Mouse (Mus musculus) kidney, postnatal 36 days (tissue): ENCODE measurements around the gene Arhgap10.
A peak's percentile ranks its signal among the peaks of the same experiment; 100 is the strongest.
"Not testable (repeated sequence)": the region's sequence is repeated elsewhere in the genome, so short reads cannot be mapped to it uniquely, and the experiment has no call there.

Experiments
- DNase-seq, 2 experiments: peaks; one replicate each; pipeline ENCODE4 v3.0.0; 2021 to 2022; ENCODE audit warnings: mixed read lengths in 2 of 2

The Arhgap10 gene

DNA sequence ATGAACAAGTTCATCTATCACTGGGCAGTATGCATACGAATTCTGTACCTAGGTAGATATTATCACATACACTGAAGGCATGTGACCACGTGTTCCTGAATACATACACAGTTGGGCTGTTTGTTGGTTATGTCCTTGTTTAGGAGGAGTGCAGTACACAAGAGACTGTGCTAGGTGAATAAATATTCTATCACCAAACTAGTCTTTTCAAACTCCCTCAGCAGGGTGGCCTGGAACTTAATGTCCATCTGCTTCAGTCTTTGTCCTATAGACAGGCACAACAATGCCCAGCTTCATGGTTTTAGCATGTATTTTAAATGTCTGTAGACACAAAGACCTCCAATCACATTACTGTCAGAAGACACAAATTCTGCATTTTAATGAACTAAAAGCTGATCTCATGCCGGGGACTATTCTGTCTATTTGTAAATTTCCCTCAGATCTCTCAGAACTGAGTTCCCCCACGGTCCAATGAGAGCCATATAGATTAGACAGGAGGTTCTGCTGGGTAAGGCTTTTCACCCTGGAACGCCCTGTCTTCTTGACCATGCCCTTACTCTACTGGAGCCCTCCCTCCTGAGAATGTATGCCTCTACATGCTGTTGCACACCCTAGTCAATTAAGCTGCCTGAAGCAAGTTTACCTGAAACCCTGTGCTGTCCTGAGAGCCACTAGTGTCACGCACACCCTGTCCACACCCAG, 177.6 kb downstream of the Arhgap10 start:
- no peak for DNase-seq

DNA sequence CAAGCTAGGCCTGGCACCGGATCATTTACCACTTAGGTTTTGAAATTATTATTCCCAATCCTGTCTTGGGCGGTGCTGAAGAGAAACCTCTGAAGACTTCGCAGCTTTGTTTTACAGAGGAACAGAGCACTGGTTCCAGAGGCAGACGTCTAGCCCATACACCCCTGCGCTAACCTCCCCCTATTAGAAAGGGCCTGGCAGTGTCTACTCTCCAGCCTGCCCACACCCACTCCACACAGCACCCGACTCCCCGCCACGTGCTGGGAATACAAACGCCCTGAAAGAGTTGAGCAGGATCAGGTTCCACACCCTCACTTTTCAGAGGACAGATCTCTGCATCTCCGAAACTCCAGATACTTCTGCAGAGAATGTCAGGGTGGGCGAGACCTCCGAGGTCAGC, 180.5 kb downstream of the Arhgap10 start:
- no peak for DNase-seq

DNA sequence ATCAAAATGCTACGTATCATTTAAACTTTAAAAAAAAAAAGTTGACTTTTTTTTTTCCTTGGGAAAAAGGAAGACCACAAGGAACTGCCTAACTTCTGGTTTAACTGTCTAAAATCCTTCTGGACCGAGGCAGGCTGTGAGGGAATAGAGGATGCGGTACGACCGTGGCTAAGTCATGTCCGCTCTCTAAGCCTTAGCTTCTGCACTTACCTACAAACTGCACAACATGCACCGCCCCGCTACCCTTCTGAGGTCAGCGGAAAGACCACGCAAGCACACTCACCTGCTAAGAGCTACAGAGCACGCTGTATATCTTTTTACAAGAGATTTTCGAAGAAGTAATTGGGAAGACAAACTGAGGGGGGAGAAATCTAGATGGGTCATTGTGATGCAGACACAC, 186.6 kb downstream of the Arhgap10 start:
- DNase-seq: no peak

DNA sequence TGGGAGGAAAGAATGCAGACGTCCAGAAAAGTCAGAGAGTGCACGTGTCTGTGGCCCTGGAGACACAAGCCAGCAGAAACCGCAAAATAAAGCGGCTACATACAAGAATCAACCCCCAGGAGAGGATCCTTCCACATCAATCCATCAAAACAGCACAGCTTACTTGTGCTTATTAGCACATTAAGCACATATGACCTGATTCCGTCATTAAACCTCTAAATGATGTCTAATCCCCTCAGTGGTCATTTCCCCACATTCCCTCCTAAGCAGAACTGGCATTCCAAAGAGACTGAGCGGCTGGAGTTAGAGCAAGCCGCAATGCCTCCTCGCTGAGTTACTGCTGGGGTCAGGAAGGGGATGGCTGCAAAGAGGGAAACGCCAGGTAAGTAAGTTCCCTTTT, 187.4 kb downstream of the Arhgap10 start:
- DNase-seq: no peak

DNA sequence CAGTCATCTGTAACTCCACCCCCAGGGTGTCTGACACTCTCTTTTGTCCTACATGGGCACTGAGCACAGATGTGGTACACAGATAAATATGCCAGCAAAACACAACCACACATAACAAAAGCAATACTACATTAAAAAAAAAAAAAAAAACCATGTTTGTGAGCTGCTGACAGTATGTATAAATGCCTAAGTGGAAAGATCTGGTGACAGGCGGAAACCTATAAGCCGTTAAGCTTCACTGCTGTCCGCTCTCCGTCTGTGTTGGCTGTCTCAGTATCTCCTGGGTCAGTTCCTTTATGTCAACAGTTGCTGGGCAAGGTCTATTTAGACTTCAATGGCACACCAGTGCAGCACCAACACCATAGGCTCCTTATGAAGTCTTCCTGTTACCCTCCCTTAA, 188.0 kb downstream of the Arhgap10 start:
- DNase-seq: no peak

DNA sequence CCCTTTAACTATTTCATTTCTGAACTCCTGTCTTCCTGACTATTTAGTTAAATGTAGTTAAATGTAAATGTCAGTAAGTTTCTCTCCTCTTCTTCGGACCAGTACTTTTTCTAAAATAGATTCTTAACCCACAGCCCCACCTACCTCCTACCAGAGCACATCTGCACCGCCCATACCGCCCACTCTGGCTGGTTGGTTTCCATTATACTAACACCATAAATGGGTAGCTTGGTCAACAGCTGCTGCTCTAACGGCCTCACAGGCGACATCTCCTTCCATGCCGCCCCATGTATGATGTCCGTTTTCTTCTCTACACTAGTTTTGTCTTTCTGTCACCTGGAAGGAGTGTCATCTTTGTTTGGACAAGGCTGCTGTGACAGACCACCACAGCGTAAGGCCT, 189.3 kb downstream of the Arhgap10 start:
- no peak for DNase-seq

DNA sequence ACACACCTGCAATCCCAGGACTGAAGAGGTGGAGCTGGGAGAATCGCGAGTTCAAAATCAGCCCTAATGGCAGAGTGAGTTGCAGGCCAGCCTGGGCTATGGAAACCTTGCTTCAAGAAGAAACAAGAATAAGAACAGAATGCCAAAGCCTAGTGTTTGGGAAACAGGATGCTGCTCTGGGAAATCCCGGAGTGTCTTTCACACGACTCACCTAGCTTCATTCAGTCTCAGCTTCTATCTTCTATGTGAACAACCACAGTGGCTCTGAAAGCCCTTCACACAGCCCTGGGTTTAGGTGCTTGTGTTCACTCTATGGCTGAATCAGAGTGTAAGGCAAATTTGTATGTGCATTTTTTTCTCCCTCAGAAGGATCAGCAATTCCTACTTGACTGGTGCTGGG, 190.4 kb downstream of the Arhgap10 start:
- no peak for DNase-seq

DNA sequence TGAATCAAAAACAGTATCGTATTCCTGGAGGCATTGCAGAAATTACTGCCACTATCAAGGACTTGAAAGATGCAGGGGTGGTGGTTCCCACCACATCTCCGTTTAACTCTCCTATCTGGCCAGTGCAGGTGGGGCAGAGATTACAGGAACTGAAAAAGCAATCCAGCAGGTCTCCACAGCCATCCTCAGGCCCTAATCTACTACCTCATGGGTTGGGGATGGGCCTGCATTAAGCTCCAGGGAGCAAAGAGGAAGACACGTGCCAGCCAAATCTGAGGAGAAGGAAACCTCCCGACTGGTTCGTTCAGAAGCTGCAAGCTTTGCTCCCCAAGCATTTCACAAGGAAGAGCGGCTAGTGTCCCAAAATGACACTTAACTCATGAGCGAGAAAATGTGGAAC, 195.0 kb downstream of the Arhgap10 start:
- not testable (repeated sequence) for DNase-seq

DNA sequence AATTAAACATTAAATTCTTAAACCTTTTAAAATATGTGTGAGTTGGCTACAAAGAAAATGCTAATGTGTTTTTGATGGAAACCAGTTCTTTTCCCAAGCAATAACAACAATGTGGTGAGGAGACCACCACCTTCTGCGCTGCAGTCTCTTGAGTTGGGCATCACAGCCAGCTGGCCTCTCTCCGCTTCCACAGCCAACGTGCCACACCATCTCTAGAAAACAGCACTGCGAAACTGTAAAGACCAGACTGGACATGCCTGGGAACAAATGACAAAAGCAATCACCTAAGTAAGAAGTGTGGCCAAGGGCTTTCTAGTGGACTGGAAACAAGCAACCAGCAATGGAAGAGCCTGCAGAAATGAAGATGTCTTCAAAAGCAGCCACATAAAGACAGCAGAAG, 195.9 kb downstream of the Arhgap10 start:
- DNase-seq: no peak

DNA sequence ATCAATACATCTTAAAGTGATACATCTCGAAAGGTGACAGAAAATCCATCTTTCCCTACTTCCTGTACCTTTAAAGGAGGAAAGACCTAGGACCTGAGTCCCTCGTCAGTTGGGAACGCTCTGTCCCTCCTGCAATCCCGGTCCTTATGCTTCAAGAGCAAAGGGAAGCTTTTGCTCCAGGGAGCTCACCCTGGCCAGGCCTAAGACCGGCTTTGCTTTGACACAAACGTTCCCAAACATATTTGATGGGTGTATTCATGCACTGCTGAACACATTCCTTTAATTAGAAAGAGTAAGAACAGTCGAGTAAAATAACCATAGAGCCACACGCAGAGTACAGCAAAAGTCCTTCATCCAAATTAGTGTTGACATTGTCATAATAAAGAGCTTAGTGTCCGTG, 199.2 kb downstream of the Arhgap10 start:
- no peak for DNase-seq

DNA sequence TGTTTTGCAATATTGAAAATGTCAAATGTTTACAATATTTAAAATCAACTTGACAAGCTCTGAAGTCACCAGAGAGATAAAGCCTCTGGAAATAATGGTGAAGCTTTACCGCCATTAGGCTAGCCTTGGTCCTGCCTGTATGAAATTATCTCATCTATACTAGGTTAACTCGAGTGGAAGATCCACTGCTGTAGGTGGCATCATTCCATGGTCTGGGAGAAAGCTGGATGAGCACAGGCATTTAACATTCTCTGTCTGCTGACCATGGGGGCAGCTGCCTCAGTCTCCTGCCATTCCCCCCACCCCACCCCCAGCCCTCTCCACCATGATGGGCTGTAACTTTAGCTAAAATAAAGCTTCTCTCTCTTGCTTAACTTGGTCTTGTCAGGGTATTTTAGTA, 200.0 kb downstream of the Arhgap10 start:
- no peak for DNase-seq

DNA sequence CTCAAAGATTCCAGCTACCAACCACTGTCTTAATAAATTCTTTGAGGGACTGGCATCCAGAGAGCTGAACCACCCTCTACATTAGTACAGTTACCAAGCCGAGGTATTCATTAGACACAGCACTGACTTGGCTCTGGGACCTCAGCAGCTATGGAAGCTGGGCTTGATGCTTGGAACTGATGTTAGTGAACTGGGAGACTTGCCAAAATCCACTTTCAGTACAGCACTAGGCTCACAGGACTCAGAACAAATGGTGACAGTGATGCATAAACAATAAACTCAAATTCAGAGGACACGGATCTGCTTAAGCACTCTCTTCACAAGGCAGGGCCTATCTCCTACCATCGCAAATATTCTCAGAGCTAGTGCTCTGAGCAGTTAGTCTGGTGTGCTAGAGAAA, 204.8 kb downstream of the Arhgap10 start:
- peak in 1 of 2 experiments; percentile 37 for DNase-seq

DNA sequence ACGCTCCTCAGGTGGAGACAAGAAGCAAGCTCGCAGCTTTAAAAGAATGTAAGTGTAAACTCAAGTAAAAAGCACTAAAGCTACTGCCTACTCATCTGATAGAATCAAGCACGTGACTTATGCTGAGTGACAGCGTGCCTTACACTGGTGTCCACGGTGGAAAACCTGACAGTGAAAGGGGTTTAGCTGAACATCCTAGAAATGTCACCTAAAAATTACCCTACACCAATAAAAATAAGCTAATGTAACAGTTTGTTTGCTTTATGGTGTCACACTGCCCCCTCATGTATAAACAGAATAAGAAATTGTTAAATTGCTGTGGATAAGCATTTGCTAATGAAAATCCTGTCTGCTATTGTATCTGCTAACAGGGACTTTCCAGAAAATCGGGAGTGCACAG, 206.0 kb downstream of the Arhgap10 start:
- no peak for DNase-seq

DNA sequence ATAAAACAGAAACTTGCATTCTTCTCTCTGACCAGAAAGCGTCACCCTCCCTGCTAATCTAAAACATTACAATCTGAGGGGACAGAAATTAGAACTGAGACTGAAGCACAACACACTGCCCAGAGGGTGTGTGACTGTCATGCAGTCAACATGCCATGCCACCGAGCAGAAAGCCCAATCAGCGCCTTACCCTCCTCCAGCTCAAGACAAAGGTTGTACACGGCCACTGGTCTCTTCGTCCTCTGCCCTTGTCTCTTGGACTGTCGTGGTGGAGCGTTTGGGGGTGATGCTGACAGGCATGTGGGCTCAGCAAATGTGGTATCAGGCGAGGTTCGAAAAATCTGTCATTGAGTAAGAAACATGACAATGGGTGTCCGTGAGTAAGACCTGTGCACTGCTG, 207.2 kb downstream of the Arhgap10 start:
- no peak for DNase-seq

DNA sequence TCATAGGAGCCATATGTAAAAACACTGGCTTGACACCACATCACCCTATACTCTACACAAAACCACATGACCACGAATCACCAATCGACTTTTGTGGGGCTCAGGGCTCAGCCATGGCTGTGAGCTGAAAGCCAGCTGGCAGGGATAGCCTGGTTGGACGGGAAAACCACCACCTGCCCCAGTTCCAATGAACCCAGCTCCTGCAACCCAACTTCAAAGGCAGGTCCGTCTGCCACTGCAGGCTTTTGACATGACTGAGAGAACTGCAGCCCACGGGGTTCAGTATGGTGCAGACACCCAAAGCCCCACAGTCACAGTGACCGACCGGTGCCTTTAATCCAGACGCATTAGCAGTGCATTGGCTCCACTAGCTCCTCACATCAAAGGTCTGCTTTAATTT, 207.7 kb downstream of the Arhgap10 start:
- DNase-seq: no peak

DNA sequence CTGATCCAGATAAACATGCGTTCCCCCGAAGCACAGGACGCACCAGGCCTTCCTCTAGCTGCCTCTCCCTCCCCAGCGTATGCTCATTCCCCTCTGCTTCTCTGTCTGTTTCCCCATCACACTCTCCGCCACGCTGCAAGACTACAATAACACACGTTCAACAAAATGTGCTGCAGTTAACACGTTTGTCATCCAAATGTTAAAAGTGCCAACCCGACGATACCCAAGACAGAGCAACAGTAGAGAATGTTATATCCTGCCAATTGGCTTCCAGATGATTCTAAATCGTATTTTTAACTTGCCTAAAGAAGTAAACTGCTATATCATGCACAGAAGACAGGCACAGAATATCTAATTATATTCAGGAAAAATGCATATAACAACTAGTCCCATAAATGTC, 223.2 kb downstream of the Arhgap10 start:
- no peak for DNase-seq

DNA sequence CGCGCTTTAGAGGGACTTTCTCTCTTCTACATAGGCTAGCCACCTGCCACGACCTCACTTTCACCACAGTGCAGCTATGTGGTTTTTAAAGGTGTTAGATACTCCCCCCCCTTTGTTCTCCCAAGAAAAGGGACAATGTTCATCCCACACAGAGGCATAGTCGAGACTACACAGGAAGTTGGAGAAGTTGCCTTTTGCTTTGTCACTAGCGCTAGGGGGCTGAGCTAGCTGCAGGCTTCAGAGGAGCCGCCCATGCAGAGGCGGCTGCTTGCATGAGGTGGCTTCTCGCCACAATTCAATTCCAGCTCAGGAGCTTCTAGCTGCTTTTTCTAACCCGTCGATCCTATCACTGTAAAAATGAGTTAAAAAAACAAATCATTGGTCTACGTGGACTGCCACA, 225.1 kb downstream of the Arhgap10 start:
- no peak for DNase-seq

DNA sequence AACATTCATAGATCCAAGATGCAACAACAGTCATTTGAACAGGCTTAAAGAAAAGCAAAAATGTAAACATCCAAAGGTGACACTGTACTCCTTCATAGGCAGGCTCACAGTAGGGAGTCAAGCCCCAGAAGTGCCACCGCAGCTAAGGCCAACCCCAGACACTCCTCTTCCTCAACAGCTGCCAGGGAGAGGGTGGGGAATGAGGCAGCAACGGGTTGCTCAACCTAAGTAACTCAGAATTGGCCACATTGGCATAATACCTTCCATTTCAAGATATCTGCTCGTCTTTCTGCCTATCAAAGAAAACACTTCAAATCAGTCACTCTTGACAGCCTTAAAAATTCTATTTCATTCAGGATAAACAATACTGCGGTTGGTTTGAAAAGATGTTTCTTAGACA, 225.6 kb downstream of the Arhgap10 start:
- DNase-seq: no peak

DNA sequence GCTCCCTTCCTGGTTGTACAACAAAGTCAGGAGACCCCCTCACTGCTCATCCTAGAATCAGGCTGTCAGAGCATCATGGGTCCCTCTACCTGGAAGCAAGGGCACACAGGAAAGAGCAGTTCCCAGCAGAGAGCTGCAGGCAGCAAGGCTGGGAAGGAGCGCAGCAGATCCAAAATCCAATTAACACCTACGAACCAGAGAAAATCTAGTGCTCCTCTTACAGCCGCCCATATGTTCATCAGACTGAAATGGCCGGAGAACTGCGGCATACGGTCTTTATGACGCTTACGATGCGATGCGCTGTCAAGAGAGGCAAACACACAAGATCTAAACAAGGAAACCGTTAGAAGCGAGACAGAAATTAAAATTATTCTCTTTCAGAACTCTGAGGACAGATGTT, 229.3 kb downstream of the Arhgap10 start:
- DNase-seq: no peak

DNA sequence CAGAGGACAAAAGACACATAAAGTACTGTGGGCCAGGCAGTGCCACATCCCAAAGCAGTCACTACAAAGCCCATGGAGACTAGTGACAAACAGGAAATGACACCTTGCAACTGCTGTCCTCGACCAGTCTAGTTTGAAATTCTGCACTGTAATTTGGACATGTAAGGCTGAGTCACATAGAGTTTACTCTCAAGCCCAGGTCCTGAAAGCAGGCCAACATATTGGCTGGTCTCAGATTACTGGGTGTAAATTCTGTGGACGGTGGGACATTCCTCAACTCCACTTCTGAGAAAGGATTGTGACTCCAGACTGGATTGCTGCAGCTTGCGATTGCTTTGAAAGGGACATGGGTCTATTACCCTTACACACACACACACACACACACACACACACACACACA, 229.7 kb downstream of the Arhgap10 start:
- no peak for DNase-seq

DNA sequence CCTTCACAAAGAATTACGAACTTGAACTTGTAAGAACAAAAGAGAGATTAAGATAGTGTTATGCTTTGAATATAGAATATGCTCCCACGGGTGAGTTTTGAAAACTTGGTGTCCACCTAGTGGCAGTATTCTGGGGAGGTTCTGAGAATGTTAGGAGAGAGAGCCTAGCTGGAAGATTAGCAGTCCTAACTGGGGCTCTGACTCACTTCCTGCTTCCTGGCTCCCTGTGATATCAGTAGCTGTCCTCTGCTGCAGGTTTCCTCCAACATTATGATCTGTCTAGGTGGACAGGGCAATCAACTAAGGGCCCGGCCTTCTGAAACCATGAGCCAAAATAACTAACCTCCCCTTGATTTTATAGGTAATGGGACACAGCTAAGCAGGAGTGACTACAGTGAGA, 233.3 kb downstream of the Arhgap10 start:
- DNase-seq: no peak

DNA sequence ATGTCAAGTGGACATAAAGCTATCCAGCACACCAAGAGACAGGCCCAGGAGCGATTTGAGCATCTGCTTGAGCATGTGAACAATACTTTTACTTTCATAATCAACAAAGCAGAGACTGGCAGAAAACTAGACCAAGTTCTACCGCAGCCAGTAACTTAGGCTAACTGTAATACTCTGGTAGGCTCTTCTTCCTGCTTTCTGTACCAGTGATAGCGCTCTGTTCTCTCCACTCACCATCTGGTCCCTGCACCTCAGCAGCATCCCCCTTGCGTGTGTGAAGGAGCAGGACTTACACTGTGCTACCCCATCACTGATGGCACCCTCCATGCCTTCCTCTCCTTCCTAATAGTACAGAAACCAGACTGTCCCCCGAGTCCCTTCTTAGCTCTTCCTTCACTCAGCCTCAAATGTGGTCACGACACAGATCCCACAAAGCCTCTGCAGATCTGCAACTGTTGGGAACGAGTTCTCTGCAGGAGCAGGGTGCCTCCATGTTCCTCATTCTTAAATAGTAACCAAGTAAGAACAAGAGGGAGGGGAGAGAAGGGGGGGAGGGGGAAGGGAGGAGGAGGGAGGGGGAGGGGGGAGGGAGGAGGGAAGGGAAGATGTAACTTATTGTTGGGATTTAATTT, 235.0 kb downstream of the Arhgap10 start:
- no peak for DNase-seq

DNA sequence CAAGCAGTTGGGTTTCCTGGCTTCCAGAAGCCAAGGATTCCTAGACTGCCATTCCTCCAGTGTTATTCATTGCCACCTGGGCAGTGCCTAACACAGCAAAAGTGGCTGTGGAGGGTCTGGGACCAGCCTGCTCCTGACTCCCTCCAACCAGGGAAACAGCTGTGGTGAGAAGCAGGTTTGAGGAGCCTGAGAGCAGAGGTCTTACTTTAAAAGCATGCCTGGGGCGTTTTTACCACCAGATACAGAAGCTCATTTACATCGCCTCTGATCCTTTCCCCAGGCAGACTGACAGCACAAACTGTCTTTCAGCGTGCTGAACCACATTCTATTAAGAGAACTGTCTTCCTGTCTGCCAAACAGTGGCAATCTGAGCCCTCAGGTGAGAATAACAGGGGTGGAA, 237.8 kb downstream of the Arhgap10 start:
- DNase-seq: no peak

DNA sequence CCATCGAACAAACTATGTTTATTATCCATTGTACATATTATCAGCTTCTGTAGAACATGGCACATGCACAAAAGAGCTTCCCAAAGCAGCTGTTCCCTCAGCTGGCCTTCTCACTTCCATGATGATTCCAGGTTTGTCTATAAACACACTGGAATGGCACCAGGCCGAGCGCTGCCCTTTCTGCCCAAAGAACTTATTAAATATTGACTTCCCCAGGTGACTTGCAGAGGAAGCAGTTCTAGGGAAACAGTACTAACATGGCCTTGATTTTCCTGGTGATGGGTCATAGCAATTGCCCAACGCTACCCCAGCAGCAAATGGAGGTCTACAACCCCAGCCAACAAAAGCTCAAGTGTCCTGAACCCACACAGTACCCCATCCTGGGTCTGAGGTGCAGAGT, 239.5 kb downstream of the Arhgap10 start:
- peak in 1 of 2 experiments; percentile 64 for DNase-seq

DNA sequence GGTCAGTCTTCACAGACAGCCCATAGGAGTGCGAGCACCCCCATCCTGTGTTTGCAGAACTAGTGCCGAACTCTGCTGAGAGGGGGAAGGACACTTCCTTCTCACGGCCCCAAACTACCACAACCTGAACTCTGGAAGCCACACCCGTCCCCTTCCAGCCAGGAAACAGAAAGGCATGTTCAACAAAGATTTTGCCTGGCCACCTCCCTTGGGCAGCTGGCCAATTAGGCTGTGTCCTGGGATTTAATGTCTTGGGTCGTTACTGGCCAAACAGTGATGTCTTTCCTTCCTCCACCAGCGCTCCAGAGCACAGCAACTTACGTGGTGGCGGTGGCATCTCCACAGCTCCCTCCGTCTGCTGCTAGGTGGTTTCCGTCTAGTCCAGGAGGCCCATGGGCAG, 240.9 kb downstream of the Arhgap10 start:
- peak; percentile 64 to 71 for DNase-seq
